Mouse (Mus musculus): ENCODE measurements around the gene Serp2.

DNA sequence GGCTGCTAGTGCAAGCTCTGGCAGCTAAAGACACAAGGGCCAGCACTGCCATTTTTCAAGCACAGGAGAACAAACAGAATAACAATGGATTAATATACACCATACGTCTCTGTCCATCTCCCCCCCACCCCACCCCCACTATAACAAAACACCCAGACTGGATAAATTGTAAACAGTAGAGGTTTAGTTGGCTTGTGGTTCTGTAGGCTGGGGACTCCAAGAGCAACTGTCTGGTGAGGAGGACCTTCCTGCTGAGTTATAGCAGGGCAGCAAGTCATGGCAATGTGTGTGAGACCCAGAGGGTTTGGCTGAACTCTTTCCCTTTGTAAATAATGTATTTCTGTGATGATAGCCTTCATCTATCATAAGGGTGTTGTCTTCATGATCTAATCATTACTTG is 33.0 kb upstream of the Serp2 start:
- TF ChIP-seq CTCF (IDR thresholded peaks at IDR 0.05; ENCODE audit: low read depth) (no peak), EP300 (IDR thresholded peaks at IDR 0.05; ENCODE audit: low read depth) (no peak)

Data from liver, embryonic 14.5 days (tissue).